Mouse (Mus musculus) MEL (cell line): ENCODE results near the gene Siglecf. TPM values are rescaled to one million over a fixed set of nuclear protein-coding genes. Genes with fewer than 3 reads are reported as not detected.

ENCODE experiments used
- DNase-seq: peaks from one replicate; pipeline ENCODE4 v3.0.0; 2011; ENCODE audit warnings: low read depth, low spot score
- H3K27ac ChIP-seq: 2 replicates; pipeline ENCODE4 v1.5.1; 2012; ENCODE audit warnings: low read depth, mild to moderate bottlenecking, control low read depth, low read length, moderate library complexity; ENCODE audit not compliant: control insufficient read depth
- H3K27me3 ChIP-seq, 2 experiments: fragments of 150-350 bp in 1 of 2; sonication (generic) in 1 of 2; 2 replicates each; pipeline ENCODE4 v1.6.1; 2012; ENCODE audit warnings: low read length in 2 of 2, mild to moderate bottlenecking in 2 of 2, improper control_type of control experiment in 1 of 2, moderate library complexity in 1 of 2; ENCODE audit not compliant: insufficient read depth in 2 of 2, control insufficient read depth in 1 of 2
- H3K36me3 ChIP-seq, 2 experiments: 2 replicates each; pipeline ENCODE4 v1.6.1; 2012 to 2014; ENCODE audit warnings: low read length in 2 of 2, improper control_type of control experiment in 1 of 2, inconsistent platforms in 1 of 2, mild to moderate bottlenecking in 1 of 2; ENCODE audit not compliant: insufficient read depth in 2 of 2, control insufficient read depth in 1 of 2
- H3K4me1 ChIP-seq, 2 experiments: fragments of 150-350 bp in 1 of 2; sonication (generic) in 1 of 2; 2 replicates each; pipeline ENCODE4 v1.6.1; 2012; ENCODE audit warnings: low read length in 2 of 2, improper control_type of control experiment in 1 of 2, mild to moderate bottlenecking in 1 of 2; ENCODE audit not compliant: insufficient read depth in 2 of 2, control insufficient read depth in 1 of 2
- H3K4me3 ChIP-seq, 2 experiments: fragments of 150-350 bp in 1 of 2; sonication (generic) in 1 of 2; 2 replicates each; pipeline ENCODE4 v1.5.1; 2012; ENCODE audit warnings: low read depth in 2 of 2, low read length in 2 of 2, mild to moderate bottlenecking in 2 of 2, moderate library complexity in 2 of 2, control low read depth in 1 of 2, improper control_type of control experiment in 1 of 2; ENCODE audit not compliant: control insufficient read depth in 1 of 2, insufficient read depth in 1 of 2
- H3K79me2 ChIP-seq: 2 replicates; pipeline ENCODE4 v1.6.1; 2012; ENCODE audit warnings: mild to moderate bottlenecking, low read length, moderate library complexity; ENCODE audit not compliant: control insufficient read depth, poor library complexity, insufficient read depth
- H3K9ac ChIP-seq: 2 replicates; pipeline ENCODE4 v1.6.1; 2012; ENCODE audit warnings: low read depth, mild to moderate bottlenecking, control low read depth, low read length, moderate library complexity; ENCODE audit not compliant: control insufficient read depth, poor library complexity, severe bottlenecking
- H3K9me3 ChIP-seq: fragments of 150-350 bp; sonication (generic); replicated peaks from 2 replicates; pipeline ENCODE4 v1.6.1; 2012; ENCODE audit warnings: mild to moderate bottlenecking, low read length, improper control_type of control experiment, moderate library complexity; ENCODE audit not compliant: insufficient read depth
- BHLHE40 ChIP-seq: IDR thresholded peaks from 2 replicates; pipeline ENCODE4 v1.6.1; 2012; ENCODE audit warnings: low read depth, mild to moderate bottlenecking, inconsistent platforms, low read length, improper control_type of control experiment, borderline replicate concordance
- CHD1 ChIP-seq: IDR thresholded peaks from 2 replicates; pipeline ENCODE4 v1.6.1; 2012; ENCODE audit warnings: low read depth, mild to moderate bottlenecking, inconsistent platforms, low read length, improper control_type of control experiment
- CHD2 ChIP-seq: IDR thresholded peaks from 2 replicates; pipeline ENCODE4 v1.6.1; 2011; ENCODE audit warnings: low read length, improper control_type of control experiment
- E2F4 ChIP-seq: IDR thresholded peaks from 2 replicates; pipeline ENCODE4 v1.6.1; 2011; ENCODE audit warnings: low read depth, low read length, improper control_type of control experiment, borderline replicate concordance
- EP300 ChIP-seq, 2 experiments: IDR thresholded peaks; 2 replicates each; pipeline ENCODE4 v1.6.1; 2011; ENCODE audit warnings: improper control_type of control experiment in 2 of 2, low read length in 2 of 2, low read depth in 1 of 2, mild to moderate bottlenecking in 1 of 2
- ETS1 ChIP-seq: IDR thresholded peaks from 2 replicates; pipeline ENCODE4 v1.6.1; 2012; ENCODE audit warnings: low read depth, mild to moderate bottlenecking, inconsistent platforms, low read length, improper control_type of control experiment, moderate library complexity
- GABPA ChIP-seq: IDR thresholded peaks from 2 replicates; pipeline ENCODE4 v1.6.1; 2012; ENCODE audit warnings: low read depth, mild to moderate bottlenecking, inconsistent platforms, low read length, improper control_type of control experiment, moderate library complexity
- GATA1 ChIP-seq: IDR thresholded peaks from 2 replicates; pipeline ENCODE4 v1.6.1; 2011; ENCODE audit warnings: low read depth, low read length, improper control_type of control experiment
- MAZ ChIP-seq: IDR thresholded peaks from 2 replicates; pipeline ENCODE4 v1.6.1; 2012; ENCODE audit warnings: low read depth, mild to moderate bottlenecking, inconsistent platforms, low read length, improper control_type of control experiment
- MYC ChIP-seq: IDR thresholded peaks from 2 replicates; pipeline ENCODE4 v1.6.1; 2011; ENCODE audit warnings: low read depth, mild to moderate bottlenecking, low read length, improper control_type of control experiment, moderate library complexity
- NELFE ChIP-seq: IDR thresholded peaks from 2 replicates; pipeline ENCODE4 v1.6.1; 2011; ENCODE audit warnings: low read depth, low read length, improper control_type of control experiment
- NRF1 ChIP-seq: IDR thresholded peaks from 2 replicates; pipeline ENCODE4 v1.6.1; 2014; ENCODE audit warnings: low read depth, mild to moderate bottlenecking, inconsistent platforms, low read length, improper control_type of control experiment, moderate library complexity; ENCODE audit not compliant: poor library complexity, insufficient read depth, severe bottlenecking
- POLR2A ChIP-seq, 2 experiments: IDR thresholded peaks; 2 replicates each; pipeline ENCODE4 v1.6.1; 2011 to 2012; ENCODE audit warnings: low read length in 2 of 2, mild to moderate bottlenecking in 2 of 2, control low read depth in 1 of 2, improper control_type of control experiment in 1 of 2, low read depth in 1 of 2, moderate library complexity in 1 of 2; ENCODE audit not compliant: control insufficient read depth in 1 of 2, insufficient read depth in 1 of 2, poor library complexity in 1 of 2
- POLR2AphosphoS5 ChIP-seq: IDR thresholded peaks from 2 replicates; pipeline ENCODE4 v1.6.1; 2012; ENCODE audit warnings: low read depth, borderline replicate concordance, mild to moderate bottlenecking, inconsistent platforms, low read length, moderate library complexity, mixed read lengths
- RAD21 ChIP-seq: IDR thresholded peaks from 2 replicates; pipeline ENCODE4 v1.6.1; 2011; ENCODE audit warnings: mild to moderate bottlenecking, low read depth, low read length, improper control_type of control experiment
- SIN3A ChIP-seq: IDR thresholded peaks from 2 replicates; pipeline ENCODE4 v1.6.1; 2012; ENCODE audit warnings: low read length, improper control_type of control experiment, inconsistent platforms
- SMC3 ChIP-seq: IDR thresholded peaks from 2 replicates; pipeline ENCODE4 v1.6.1; 2011; ENCODE audit warnings: low read depth, low read length, improper control_type of control experiment
- TAL1 ChIP-seq: IDR thresholded peaks from 2 replicates; pipeline ENCODE4 v1.6.1; 2012; ENCODE audit warnings: mild to moderate bottlenecking, inconsistent platforms, low read length, moderate library complexity, mixed read lengths
- TBP ChIP-seq: IDR thresholded peaks from 2 replicates; pipeline ENCODE4 v1.8.0; 2011; ENCODE audit warnings: low read depth, low read length, improper control_type of control experiment
- USF1 ChIP-seq: IDR thresholded peaks from 2 replicates; pipeline ENCODE4 v1.6.1; 2014; ENCODE audit warnings: low read depth, mild to moderate bottlenecking, inconsistent platforms, low read length, improper control_type of control experiment, moderate library complexity
- USF2 ChIP-seq, 2 experiments: IDR thresholded peaks; 2 replicates each; pipeline ENCODE4 v1.6.1; 2011 to 2012; ENCODE audit warnings: improper control_type of control experiment in 2 of 2, low read length in 2 of 2, borderline replicate concordance in 1 of 2, inconsistent platforms in 1 of 2, low read depth in 1 of 2, mild to moderate bottlenecking in 1 of 2; ENCODE audit not compliant: insufficient read depth in 1 of 2
- ZNF384 ChIP-seq: IDR thresholded peaks from 2 replicates; pipeline ENCODE4 v1.6.1; 2012; ENCODE audit warnings: low read depth, mild to moderate bottlenecking, inconsistent platforms, low read length, improper control_type of control experiment
- polyA plus RNA-seq, 2 experiments: library from polyadenylated mRNA; stranded (reverse) in 1 of 2; unstranded in 1 of 2; fragments of >175 nt in 1 of 2; fragments of >200 nt in 1 of 2; gene quantifications; 2 replicates each; pipeline versions ENCODE4 v1.2.1 to v1.2.4; 2012; ENCODE audit warnings: low replicate concordance in 2 of 2, low read depth in 1 of 2; ENCODE audit not compliant: insufficient read length in 2 of 2, insufficient read depth in 1 of 2, missing spikeins in 1 of 2
- total RNA-seq: library from RNA; depleted of rRNA; stranded (reverse); fragments of 300-350 nt; gene quantifications from 2 replicates; pipeline ENCODE4 v1.2.3, GENCODE M21; 2012; rRNA removed

Siglecf gene
- total RNA-seq (22.6 and 22.7 TPM in 2 replicates), polyA plus RNA-seq (10 to 100 TPM in 1 of 2 experiments, not detected in 1; 26.7 TPM)

DNA sequence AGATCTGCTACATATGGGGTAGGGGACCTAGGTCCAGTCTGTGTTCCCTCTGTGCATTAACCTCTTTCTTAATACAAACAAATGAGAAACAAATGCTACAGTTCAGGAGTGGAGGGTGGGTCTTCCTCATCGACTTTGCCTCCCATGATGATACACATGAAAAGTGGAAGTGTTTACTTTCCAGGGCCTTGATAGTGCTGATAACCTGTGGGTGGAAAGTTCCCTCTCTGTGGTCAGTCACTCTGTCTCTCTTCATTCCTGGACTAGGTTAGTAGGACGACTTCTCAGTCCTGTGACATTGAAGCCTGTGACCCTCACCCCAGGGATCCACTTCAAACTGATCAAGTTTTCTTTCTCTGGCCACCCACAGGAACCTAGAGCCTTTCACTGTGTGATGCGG is at the start of gene Siglecf:
Gene Siglecf (plus strand): TSS at position 188 of the 400 bp plus-strand sequence.
- Histone ChIP-seq H3K27me3 (no peaks in the 10 kb centered on the region), H3K9me3 (no peaks in the 10 kb centered on the region), H3K9ac (peak within 1 kb of the TSS; percentile 66), H3K4me3 (peak within 1 kb of the TSS; percentile 40 to 42), H3K36me3 (peaks cover 0 to 34% of the 10 kb centered on the region in 2 experiments; a peak in 2 of 4 replicates), H3K27ac (peak within 1 kb of the TSS; percentile 98)
- peak; percentile 66 for DNase-seq
- TF ChIP-seq SIN3A (peak; percentile 31; the same call in 1 of the 2 replicates), RAD21 (no peak), NELFE (peak; percentile 42; the same call in 1 of the 2 replicates), MAZ (no peak), USF2 (IDR thresholded peaks at IDR 0.05; ENCODE audit: borderline replicate concordance in 1 of 2, insufficient read depth in 1 of 2, low read depth in 1 of 2, low read length in 2 of 2) (no peak), MYC (no peak), NRF1 (no peak), BHLHE40 (no peak), EP300 (IDR thresholded peaks at IDR 0.05; ENCODE audit: low read depth in 1 of 2, low read length in 2 of 2) (peak; percentile 52; a peak in 2 of 4 replicates), E2F4 (no peak), CHD2 (no peak), ZNF384 (no peak), TBP (no peak), POLR2AphosphoS5 (no peak), ETS1 (peak; percentile 61; the same call in 1 of the 2 replicates), POLR2A (IDR thresholded peaks at IDR 0.05; ENCODE audit: control insufficient read depth in 1 of 2, insufficient read depth in 1 of 2, low read depth in 1 of 2, low read length in 2 of 2, poor library complexity in 1 of 2) (peak in 1 of 2 experiments; percentile 43; a peak in 1 of 4 replicates), GABPA (no peak), SMC3 (no peak), USF1 (no peak), CHD1 (no peak), TAL1 (peak; percentile 34), GATA1 (peak; percentile 66)
- TF ChIP-seq, all 39 proteins: peak for 7
- Histone ChIP-seq H3K4me1 (peaks cover 13 to 59% of the 10 kb centered on the region in 2 experiments), H3K79me2 (peaks cover 13% of the 10 kb centered on the region)
